Mouse (Mus musculus): ENCODE data around the gene Rasip1. TPM values are rescaled to one million over a fixed set of nuclear protein-coding genes. Genes with fewer than 3 reads are reported as not detected.

Rasip1 gene
- polyA plus RNA-seq, 1 experiment from 2014 or later = 21.1 TPM

DNA sequence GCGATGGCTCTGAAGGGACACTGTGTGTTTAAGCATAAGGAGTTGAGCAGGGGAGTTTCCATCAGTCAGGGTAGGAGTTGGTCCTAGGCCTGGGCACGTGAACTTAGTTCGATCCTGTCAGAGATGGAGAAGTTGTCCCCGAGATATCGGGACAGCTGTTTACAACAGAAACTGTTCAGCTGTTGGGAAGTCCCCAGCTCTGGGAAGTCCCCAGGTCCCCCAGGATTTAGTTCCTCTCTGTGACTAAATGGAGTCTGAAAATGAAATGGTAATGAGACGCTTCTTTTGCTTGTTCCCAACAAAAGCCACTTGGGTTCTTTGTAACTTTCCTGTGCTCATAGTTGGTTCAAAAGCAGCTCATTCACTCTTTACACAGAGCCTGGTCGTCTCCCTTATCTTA is 35.4 kb upstream of the Rasip1 start:
- 79% methylated on average over 7 of the region's 7 CpGs for WGBS
- Histone ChIP-seq H3K9me3 (replicated peaks; ENCODE audit: low read length) (no peaks in the 10 kb centered on the region), H3K4me2 (ENCODE audit: low read length) (no peak overlapping the region), H3K4me1 (replicated peaks; ENCODE audit: insufficient read depth, low read length) (0 out of 2 replicates have a peak, but pooled peaks cover 3% of the 10 kb centered on the region), H3K27me3 (ENCODE audit: insufficient read depth, low read length) (no peaks in the 10 kb centered on the region), H3K27ac (no peak overlapping the region), H3K9ac (ENCODE audit: low read depth, low read length) (no peak overlapping the region), H3K36me3 (ENCODE audit: insufficient read depth, low read length) (no peaks in the 10 kb centered on the region), H3K4me3 (replicated peaks; ENCODE audit: low read depth, low read length) (no peak overlapping the region)
- no peak for TF ChIP-seq CTCF (IDR thresholded peaks at IDR 0.05; ENCODE audit: low read depth)
- DNase-seq (ENCODE audit: low spot score) (no peak), ATAC-seq (replicated peaks; ENCODE audit: low FRiP score, low read depth) (no peak)

GRCm38 (mm10) chr7:45593118-45593815 is 34.0 kb upstream of the Rasip1 start:
- Histone ChIP-seq H3K4me2 (ENCODE audit: low read length) (no peak overlapping the region), H3K27me3 (ENCODE audit: insufficient read depth, low read length) (no peaks in the 10 kb centered on the region), H3K9me3 (replicated peaks; ENCODE audit: low read length) (no peaks in the 10 kb centered on the region), H3K27ac (no peak overlapping the region), H3K4me3 (replicated peaks; ENCODE audit: low read depth, low read length) (no peak overlapping the region), H3K9ac (ENCODE audit: low read depth, low read length) (no peak overlapping the region), H3K4me1 (replicated peaks; ENCODE audit: insufficient read depth, low read length) (0 out of 2 replicates have a peak, but pooled peaks cover 3% of the 10 kb centered on the region), H3K36me3 (ENCODE audit: insufficient read depth, low read length) (no peaks in the 10 kb centered on the region)
- 14% methylated on average over 10 of the region's 10 CpGs for WGBS
- DNase-seq (ENCODE audit: low spot score) (peak; percentile 89), ATAC-seq (replicated peaks; ENCODE audit: low FRiP score, low read depth) (no peak)
- peak; percentile 96 for TF ChIP-seq CTCF (IDR thresholded peaks at IDR 0.05; ENCODE audit: low read depth)

DNA sequence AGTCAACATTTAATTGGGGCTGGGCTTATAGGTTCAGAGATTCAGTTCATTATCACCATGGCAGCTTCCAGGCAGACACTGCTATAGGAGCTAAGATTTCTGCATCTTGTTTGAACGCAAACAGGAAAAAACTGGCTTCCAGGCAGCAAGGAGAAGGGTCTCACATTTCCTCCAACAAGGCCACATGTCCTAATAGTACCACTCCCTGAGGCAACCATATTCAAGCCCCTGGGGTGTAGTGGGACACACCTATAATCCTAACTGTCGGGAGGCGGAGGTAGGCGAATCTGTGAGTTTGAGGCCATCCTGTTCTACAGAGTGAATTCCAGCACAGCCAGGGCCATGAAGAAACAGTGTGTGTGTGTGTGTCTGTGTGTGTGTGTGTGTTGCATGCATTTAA is 32.1 kb upstream of the Rasip1 start:
- Histone ChIP-seq H3K27ac (no peak overlapping the region), H3K4me2 (ENCODE audit: low read length) (no peak overlapping the region), H3K9ac (ENCODE audit: low read depth, low read length) (no peak overlapping the region), H3K4me1 (replicated peaks; ENCODE audit: insufficient read depth, low read length) (no peaks in the 10 kb centered on the region; the same call in 1 of the 2 replicates), H3K27me3 (ENCODE audit: insufficient read depth, low read length) (no peaks in the 10 kb centered on the region), H3K36me3 (ENCODE audit: insufficient read depth, low read length) (no peaks in the 10 kb centered on the region), H3K9me3 (replicated peaks; ENCODE audit: low read length) (no peaks in the 10 kb centered on the region), H3K4me3 (replicated peaks; ENCODE audit: low read depth, low read length) (no peak overlapping the region)
- ATAC-seq (replicated peaks; ENCODE audit: low FRiP score, low read depth) = no peak
- WGBS = 85% methylated on average over 4 of the region's 4 CpGs
- DNase-seq (ENCODE audit: low spot score) = no peak
- TF ChIP-seq CTCF (IDR thresholded peaks at IDR 0.05; ENCODE audit: low read depth) = no peak

DNA sequence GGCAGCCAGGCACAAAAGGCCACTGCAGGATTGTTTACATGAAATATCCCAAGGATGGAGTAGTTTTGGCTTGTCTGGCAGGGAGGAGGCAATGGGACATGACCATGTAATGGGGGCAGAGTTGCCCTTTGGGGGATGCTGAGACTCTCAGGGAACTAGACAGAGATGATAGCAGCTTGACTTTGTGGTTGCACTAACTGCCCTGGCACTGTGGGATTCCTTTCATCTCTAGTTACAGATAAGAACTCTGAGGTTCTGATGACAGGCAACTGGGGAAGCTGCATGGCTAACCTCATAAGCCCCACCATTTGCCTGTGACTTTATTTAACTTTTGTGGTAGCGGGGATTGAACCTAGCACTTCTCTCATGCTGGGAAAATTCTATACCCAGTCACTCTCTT is 31.2 kb upstream of the Rasip1 start:
- no peaks in the 10 kb centered on the region for H3K9me3 ChIP-seq (replicated peaks; ENCODE audit: low read length)
- no peak overlapping the region for H3K4me2 ChIP-seq (ENCODE audit: low read length)
- H3K27ac ChIP-seq = no peak overlapping the region
- DNase-seq (ENCODE audit: low spot score) (no peak), ATAC-seq (replicated peaks; ENCODE audit: low FRiP score, low read depth) (no peak)
- no peak for TF ChIP-seq CTCF (IDR thresholded peaks at IDR 0.05; ENCODE audit: low read depth)
- no peaks in the 10 kb centered on the region for H3K36me3 ChIP-seq (ENCODE audit: insufficient read depth, low read length)
- H3K4me1 ChIP-seq (replicated peaks; ENCODE audit: insufficient read depth, low read length) = no peaks in the 10 kb centered on the region; the same call in 1 of the 2 replicates
- 97% methylated on average over 1 of the region's 1 CpGs for WGBS
- H3K4me3 ChIP-seq (replicated peaks; ENCODE audit: low read depth, low read length) = no peak overlapping the region
- no peak overlapping the region for H3K9ac ChIP-seq (ENCODE audit: low read depth, low read length)
- no peaks in the 10 kb centered on the region for H3K27me3 ChIP-seq (ENCODE audit: insufficient read depth, low read length)

GRCm38 (mm10) chr7:45597013-45597412 is 30.3 kb upstream of the Rasip1 start:
- TF ChIP-seq CTCF (IDR thresholded peaks at IDR 0.05; ENCODE audit: low read depth) = no peak
- Histone ChIP-seq H3K27ac (no peak overlapping the region), H3K4me2 (ENCODE audit: low read length) (no peak overlapping the region), H3K9ac (ENCODE audit: low read depth, low read length) (no peak overlapping the region), H3K36me3 (ENCODE audit: insufficient read depth, low read length) (no peaks in the 10 kb centered on the region), H3K4me3 (replicated peaks; ENCODE audit: low read depth, low read length) (no peak overlapping the region), H3K27me3 (ENCODE audit: insufficient read depth, low read length) (no peaks in the 10 kb centered on the region), H3K9me3 (replicated peaks; ENCODE audit: low read length) (no peaks in the 10 kb centered on the region), H3K4me1 (replicated peaks; ENCODE audit: insufficient read depth, low read length) (no peaks in the 10 kb centered on the region; the same call in 1 of the 2 replicates)
- DNase-seq (ENCODE audit: low spot score) = no peak
- ATAC-seq (replicated peaks; ENCODE audit: low FRiP score, low read depth) = no peak
- WGBS = 88% methylated on average over 5 of the region's 5 CpGs

- Histone ChIP-seq H3K27me3 (ENCODE audit: insufficient read depth, low read length) (no peaks in the 10 kb centered on the region), H3K4me3 (replicated peaks; ENCODE audit: low read depth, low read length) (no peak overlapping the region), H3K4me2 (ENCODE audit: low read length) (no peak overlapping the region), H3K9me3 (replicated peaks; ENCODE audit: low read length) (no peaks in the 10 kb centered on the region), H3K9ac (ENCODE audit: low read depth, low read length) (no peak overlapping the region), H3K4me1 (replicated peaks; ENCODE audit: insufficient read depth, low read length) (no peaks in the 10 kb centered on the region; the same call in 1 of the 2 replicates), H3K27ac (no peak overlapping the region), H3K36me3 (ENCODE audit: insufficient read depth, low read length) (no peaks in the 10 kb centered on the region)
- no peak for TF ChIP-seq CTCF (IDR thresholded peaks at IDR 0.05; ENCODE audit: low read depth)
- WGBS = 90% methylated on average over 6 of the region's 6 CpGs
- ATAC-seq (replicated peaks; ENCODE audit: low FRiP score, low read depth) = no peak
- DNase-seq (ENCODE audit: low spot score) = no peak
These were observed 29.8 kb upstream of the Rasip1 start for GRCm38 (mm10) chr7:45597527-45597926.

All from kidney, postnatal 0 days (tissue).